Mouse (Mus musculus): ENCODE results near the gene Spcs2.

Gene Spcs2
- long read RNA-seq, experiment 1, transcript Spcs2-201 (5 exons, 2,909 nt), result major isoform, 348 of 356 reads
- long read RNA-seq, experiment 1, transcript Spcs2-209 (4 exons, 688 nt), result minor isoform, 5 of 356 reads
- long read RNA-seq, experiment 1, partial matches to known transcripts, result 0 of 356 reads
- long read RNA-seq, experiment 1, other reads (novel, unspliced or antisense), result 3 of 356 reads
- long read RNA-seq, experiment 2, transcript Spcs2-201 (5 exons, 2,909 nt), result major isoform, 425 of 437 reads
- long read RNA-seq, experiment 2, partial matches to known transcripts, result 5 of 437 reads
- long read RNA-seq, experiment 2, other reads (novel, unspliced or antisense), result 4 of 437 reads

GRCm38 (mm10) chr7:99863362-99863761 is at the start of gene Spcs2:
Gene Spcs2, minus strand, starts transcription at chr7:99863462.
- intact Hi-C loops (cut with DNase I), result no loop called here

- intact Hi-C loops (cut with DNase I), result no loop called here
Observed at GRCm38 (mm10) chr7:99911038-99911437, 47.8 kb upstream of the Spcs2 start.

DNA sequence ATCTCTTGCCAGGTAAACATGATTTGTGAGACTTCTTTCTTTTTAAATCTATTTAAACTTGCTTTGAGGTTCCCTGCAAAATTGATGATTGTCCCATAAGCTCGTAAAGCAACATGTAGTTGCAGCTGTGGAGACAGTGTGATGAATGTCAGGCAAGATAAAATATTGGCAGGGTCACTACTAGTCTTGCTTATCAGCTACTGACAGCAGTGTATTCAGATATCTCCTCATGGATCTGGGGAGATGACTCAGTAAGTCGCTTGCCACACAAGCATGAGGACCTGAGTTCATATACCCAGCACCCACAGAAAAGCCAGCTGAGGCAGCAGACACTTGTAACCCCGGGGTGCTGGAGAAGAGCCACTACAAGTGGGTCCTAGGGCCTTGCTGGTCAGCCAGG is 44.2 kb upstream of the Spcs2 start:
- intact Hi-C loops (cut with DNase I), result no loop called here

DNA sequence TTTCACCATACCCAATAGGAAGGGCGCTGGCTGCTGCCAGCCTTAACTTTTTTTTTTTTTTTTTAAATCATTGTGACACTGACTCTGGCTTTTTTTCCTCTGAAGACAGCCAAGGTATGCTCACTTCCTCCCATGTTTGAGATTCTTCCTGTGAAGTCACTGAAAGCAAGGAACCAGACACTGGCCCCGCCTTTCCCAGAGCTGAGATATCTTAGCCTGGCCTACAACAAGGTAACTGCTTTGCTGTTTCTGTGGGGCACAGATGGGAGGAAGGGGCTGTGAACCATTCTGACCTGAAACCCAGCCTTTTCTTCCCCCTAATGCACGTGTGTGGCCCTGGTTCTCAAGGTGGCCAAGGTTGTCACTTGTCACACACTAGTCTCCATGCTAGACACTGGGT is 43.1 kb upstream of the Spcs2 start:
- intact Hi-C loops (cut with DNase I), result no loop called here

DNA sequence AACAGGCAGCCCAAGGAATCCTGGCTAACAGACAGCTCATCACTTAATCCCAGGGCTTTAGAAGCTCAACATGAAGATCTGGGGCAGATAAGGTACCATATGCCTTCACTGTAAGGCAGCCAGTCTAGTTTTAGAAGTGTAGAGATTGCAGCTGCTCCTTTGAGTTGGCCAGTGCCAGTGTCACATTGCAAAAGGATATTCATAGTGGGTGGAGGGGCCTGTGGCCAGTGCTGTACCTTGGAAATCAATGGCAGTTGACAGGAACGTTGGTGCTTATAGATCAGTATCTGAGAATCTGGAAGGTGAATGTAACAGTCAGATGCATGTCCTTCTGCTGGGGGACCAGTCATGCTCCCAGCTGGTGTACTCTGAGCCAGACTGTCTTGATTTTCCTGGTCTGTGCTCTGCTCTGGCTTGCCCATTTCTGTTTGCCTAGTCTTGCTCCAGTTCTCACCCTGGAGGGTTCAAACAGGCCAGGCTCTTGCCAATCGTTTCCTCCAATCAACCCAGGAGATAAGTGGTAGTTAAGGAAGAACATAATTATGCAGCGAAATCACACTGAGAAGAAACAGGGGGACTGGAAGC is 41.3 kb upstream of the Spcs2 start:
- intact Hi-C loops (cut with DNase I), result no loop called here

- intact Hi-C loops (cut with DNase I), result no loop called here
Observed at GRCm38 (mm10) chr7:99902918-99903665, 39.8 kb upstream of the Spcs2 start.

DNA sequence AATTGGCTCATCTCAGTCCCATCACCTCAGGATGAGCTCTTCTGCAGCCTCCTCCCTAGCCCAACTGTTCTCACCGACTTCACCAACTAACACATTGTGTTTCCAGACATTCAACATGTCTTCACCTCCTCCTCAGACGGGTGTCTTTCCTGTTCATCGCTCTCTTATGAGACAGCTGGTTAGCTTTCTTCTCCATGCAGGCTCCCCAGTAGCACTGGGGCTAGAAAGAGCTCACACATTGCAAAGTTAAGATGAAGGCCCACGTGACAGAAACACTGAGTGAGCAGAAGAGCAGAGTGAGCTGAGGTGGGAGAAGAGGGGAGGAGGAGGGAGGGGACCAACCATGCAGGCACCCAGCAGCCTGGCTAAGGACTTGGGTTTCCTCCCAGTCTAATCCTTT is 38.9 kb upstream of the Spcs2 start:
- intact Hi-C loops (cut with DNase I), result no loop called here

DNA sequence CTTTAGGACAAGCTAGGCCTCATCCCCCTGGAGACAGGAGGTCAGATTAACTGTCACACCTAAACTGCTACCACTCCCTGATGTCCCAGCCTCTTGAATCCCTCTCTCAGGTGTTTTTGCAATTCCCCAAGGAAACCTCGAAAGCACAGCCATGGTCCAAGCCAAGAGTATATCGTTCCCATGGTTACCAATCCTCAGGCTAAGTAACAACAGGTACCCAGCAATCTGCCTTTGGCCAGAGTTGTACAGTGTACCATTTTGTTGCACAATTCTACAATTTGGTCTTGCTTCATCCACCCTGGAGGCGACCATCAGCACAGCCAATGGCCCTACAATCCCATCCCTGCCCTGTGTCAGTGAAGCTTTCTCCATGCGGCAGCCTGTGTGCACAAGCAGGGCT is 33.6 kb upstream of the Spcs2 start:
- intact Hi-C loops (cut with DNase I), result no loop called here

DNA sequence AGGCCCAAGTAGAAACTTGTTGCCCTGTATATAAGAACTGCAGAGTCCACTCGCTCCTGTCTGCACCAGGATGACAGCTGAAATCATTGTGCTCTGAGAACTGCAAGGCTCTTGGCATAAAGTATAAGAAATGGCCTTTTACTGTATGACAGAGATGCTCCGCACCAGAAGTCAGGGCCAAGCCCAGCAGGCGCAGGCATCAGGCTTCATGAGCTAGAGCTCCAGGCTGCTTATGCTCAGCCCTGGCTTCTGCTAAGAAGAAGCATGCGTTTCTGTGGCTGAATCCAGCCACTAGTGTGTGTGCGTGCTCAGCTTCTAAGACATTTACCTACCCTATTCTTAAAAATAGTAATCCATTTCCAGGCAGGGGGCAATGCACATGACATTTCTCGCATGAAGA is 31.2 kb upstream of the Spcs2 start:
- intact Hi-C loops (cut with DNase I), result no loop called here

GRCm38 (mm10) chr7:99893967-99894366 is 30.7 kb upstream of the Spcs2 start:
- intact Hi-C loops (cut with DNase I), result no loop called here

DNA sequence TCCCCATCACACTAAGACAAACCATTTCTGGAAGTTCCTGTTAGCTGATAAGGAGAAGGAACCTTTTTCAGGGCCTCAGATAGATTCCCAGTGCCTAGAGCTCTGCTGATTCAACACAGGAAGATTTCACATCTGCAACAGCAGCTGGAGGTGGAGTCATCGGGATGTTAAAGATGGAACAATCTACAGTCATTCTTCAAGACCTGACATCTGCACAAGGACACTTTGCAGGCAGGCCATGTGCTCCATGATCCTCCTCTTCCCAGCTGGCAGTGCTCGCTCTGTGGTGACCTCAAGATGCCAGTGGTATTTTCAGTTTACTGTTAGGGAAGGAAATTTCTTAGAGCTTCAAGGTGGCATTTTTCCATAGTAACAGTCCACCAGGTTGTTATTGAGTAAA is 29.1 kb upstream of the Spcs2 start:
- intact Hi-C loops (cut with DNase I), result no loop called here

DNA sequence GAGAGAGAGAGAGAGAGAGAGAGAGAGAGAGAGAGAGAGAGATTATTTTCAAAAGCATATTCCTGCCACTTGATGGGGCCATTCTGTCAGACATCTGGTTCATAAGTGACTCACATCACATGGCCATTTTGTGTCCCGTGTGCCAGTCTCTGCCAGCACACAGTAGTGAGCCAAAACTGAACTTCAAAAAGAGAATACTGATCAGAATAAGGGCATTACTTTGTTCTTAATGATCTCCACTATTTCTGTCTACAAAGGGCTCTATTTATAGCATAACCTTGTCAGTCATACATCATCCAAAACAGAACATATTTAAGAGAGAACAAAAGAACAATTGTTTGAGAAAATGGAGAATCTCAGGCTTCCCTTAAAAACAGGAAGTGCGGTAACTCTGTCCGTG is 28.2 kb upstream of the Spcs2 start:
- intact Hi-C loops (cut with DNase I), result loop anchor here (2.0 kb wide), 1 partner anchor 25 kb away; no protein-coding TSS in a partner anchor

- intact Hi-C loops (cut with DNase I), result loop anchor here (2.0 kb wide), 1 partner anchor 27 kb away; no protein-coding TSS in a partner anchor
Observed at GRCm38 (mm10) chr7:99890168-99890755, 27.0 kb upstream of the Spcs2 start.

DNA sequence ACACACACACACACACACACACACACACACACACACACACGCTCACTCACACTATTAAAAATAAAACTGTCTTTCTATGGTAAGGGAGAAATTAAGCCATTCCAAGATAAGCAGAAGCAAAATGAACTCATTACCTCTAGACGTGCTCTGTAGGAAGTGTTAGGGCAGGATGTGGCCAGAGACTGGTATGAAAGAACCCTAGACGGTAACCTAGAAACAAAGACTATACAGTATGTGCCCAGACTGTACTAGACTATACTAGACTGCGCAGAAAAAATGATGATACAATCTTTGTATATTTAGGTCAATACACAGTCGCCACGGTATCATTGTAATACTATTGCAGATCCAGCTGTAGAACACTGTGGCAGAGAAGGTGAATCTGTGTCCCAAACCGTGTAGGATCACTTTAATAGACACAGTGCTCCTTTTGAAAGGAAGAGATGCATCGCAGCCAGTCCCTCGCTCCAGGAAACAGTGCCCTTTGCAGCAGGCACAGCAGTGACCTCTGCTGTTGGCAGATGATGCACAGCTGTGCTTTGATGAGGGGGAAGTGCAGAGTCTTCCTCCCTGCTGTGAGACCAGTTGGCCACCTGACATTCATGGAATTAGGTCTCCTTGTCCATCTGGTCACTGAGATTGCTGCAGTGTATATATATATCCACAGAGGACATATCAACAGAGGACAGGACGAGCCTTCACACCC is 26.1 kb upstream of the Spcs2 start:
- intact Hi-C loops (cut with DNase I), result no loop called here

- intact Hi-C loops (cut with DNase I), result no loop called here
Observed at GRCm38 (mm10) chr7:99887743-99888142, 24.5 kb upstream of the Spcs2 start.

- intact Hi-C loops (cut with DNase I), result no loop called here
Observed at GRCm38 (mm10) chr7:99887230-99887735, 24.0 kb upstream of the Spcs2 start.

DNA sequence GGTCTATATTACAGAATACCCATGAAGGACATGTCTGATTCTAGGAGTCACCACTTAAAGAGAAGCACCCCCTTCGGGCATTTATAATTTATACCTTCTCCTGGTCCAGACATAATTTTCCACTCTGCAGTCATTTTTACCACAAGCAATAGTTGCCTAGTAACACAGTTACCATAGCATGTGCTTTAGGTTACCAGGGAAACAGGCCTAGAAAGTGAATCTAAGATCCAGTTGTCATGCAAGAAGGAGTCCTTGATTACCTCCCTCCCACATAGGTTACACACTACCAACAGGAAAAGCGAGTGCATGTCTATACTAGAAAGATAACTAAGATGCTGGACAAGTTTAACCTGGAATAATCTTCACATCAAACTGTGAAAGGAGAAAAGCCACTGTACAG is 15.0 kb upstream of the Spcs2 start:
- intact Hi-C loops (cut with DNase I), result loop anchor here (5.0 kb wide), 1 partner anchor 256 kb away; no protein-coding TSS in a partner anchor

DNA sequence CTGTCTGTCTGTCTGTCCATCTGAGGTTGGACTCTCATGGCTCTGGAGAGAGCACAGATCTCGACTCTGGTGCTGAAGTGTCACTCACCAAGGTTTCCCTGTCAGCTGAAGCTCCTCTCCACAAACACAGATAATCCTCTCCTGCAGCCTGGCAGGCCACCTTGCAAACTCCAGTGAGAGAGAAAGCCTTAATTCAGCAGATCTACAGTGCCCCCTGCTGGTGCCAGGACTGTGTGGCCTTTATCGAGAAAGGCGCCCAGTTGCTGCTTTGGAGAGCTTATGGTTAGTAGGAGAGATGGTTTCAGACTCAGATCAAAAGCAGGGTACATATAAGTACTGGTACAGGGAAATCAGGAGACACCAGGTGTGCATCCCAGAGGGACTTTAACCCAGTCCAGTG is 13.1 kb upstream of the Spcs2 start:
- intact Hi-C loops (cut with DNase I), result loop anchor here (2.0 to 5.0 kb wide), 2 partner anchors 64 to 254 kb away; no protein-coding TSS in a partner anchor

- intact Hi-C loops (cut with DNase I), result loop anchor here (2.0 to 5.0 kb wide), 2 partner anchors 63 to 254 kb away; no protein-coding TSS in a partner anchor
Observed at GRCm38 (mm10) chr7:99875891-99876290, 12.6 kb upstream of the Spcs2 start.

- intact Hi-C loops (cut with DNase I), result no loop called here
Observed at GRCm38 (mm10) chr7:99873965-99874364, 10.7 kb upstream of the Spcs2 start.

- intact Hi-C loops (cut with DNase I), result no loop called here
Observed at GRCm38 (mm10) chr7:99869296-99869695, 6.0 kb upstream of the Spcs2 start.

Measured in adrenal gland (tissue).